Mouse (Mus musculus): Measurements from ENCODE around the gene Cdc34.

DNA sequence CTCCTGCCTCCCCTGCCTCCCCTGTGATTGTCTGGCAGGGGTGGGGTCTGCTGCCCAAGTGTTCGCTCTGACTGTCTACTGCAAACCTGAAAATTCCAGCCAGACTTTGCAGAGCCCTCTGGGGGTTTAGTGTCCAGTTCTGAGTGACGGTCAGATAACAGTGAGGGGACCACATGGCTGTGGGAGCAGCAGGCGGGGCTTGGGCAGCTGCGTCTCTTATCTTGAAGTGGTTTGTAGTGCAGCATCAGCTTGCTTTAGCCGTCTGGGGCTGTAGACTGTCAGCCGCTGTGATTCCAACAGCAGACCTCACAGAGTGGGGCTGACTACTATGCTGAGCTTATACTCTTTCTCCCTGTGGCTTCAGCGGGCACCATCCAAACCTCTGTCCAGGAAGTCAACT, 27.3 kb downstream of the Cdc34 start:
- no peak for TF ChIP-seq CTCF (conservative IDR thresholded peaks at IDR 0.05; ENCODE audit: low read length)
- no peak for TF ChIP-seq NANOG (IDR thresholded peaks at IDR 0.05; ENCODE audit: borderline replicate concordance, low read length)
